Mouse (Mus musculus) testis, adult 2 months (tissue): Measurements from ENCODE around the gene Gm28051. TPM values are rescaled to one million over a fixed set of nuclear protein-coding genes. Genes with fewer than 3 reads are reported as not detected.

ENCODE experiments used
- H3K27ac ChIP-seq: fragments of 200-500 bp; 2 replicates; pipeline ENCODE4 v1.5.1; 2012; ENCODE audit warnings: low read depth, low read length; ENCODE audit not compliant: control insufficient read depth, insufficient read depth
- H3K27me3 ChIP-seq: fragments of 200-500 bp; 2 replicates; pipeline ENCODE4 v1.6.1; 2012; ENCODE audit warnings: mild to moderate bottlenecking, low read length, moderate library complexity; ENCODE audit not compliant: control insufficient read depth, insufficient read depth
- H3K36me3 ChIP-seq: fragments of 200-500 bp; 2 replicates; pipeline ENCODE4 v1.6.1; 2012; ENCODE audit warnings: mild to moderate bottlenecking, low read length; ENCODE audit not compliant: control insufficient read depth, insufficient read depth
- H3K4me1 ChIP-seq: fragments of 200-500 bp; 2 replicates; pipeline ENCODE4 v1.6.1; 2012; ENCODE audit warnings: low read length; ENCODE audit not compliant: control insufficient read depth, insufficient read depth
- H3K4me3 ChIP-seq: fragments of 200-500 bp; 2 replicates; pipeline ENCODE4 v1.5.1; 2012; ENCODE audit warnings: low read depth, mild to moderate bottlenecking, low read length, moderate library complexity, mixed read lengths; ENCODE audit not compliant: control insufficient read depth
- CTCF ChIP-seq: fragments of 200-500 bp; IDR thresholded peaks from 2 replicates; pipeline ENCODE4 v1.5.1; 2012; ENCODE audit warnings: low read depth, mild to moderate bottlenecking, inconsistent platforms, low read length, moderate library complexity; ENCODE audit not compliant: control insufficient read depth, insufficient read depth, insufficient replicate concordance
- POLR2A ChIP-seq: fragments of 200-500 bp; IDR thresholded peaks from 2 replicates; pipeline ENCODE4 v1.6.1; 2012; ENCODE audit warnings: low read depth, mild to moderate bottlenecking, inconsistent platforms, low read length, moderate library complexity; ENCODE audit not compliant: control insufficient read depth
- polyA plus RNA-seq: library from polyadenylated mRNA; depleted of rRNA; stranded (reverse); fragments of >200 nt; gene quantifications from 2 replicates; pipeline ENCODE4 v1.2.3, GENCODE M21; 2012

The Gm28051 gene
- polyA plus RNA-seq, 1 experiment: 3.6 TPM

GRCm38 (mm10) chr12:102743036-102743588 lies 14.5 kb downstream of the Gm28051 start:
- peak overlapping the region; percentile 94 for H3K4me3 ChIP-seq
- peaks cover 7% of the 10 kb centered on the region; the same call in 1 of the 2 replicates for H3K4me1 ChIP-seq
- no peaks in the 10 kb centered on the region for H3K36me3 ChIP-seq
- H3K27me3 ChIP-seq: no peaks in the 10 kb centered on the region
- H3K27ac ChIP-seq: peak overlapping the region; percentile 96
- TF ChIP-seq CTCF: no peak
- no peak for TF ChIP-seq POLR2A

GRCm38 (mm10) chr12:102742056-102742455 lies 15.5 kb downstream of the Gm28051 start:
- Histone ChIP-seq H3K4me3 (peak overlapping the region; percentile 46), H3K27ac (no peak overlapping the region), H3K27me3 (no peaks in the 10 kb centered on the region)

GRCm38 (mm10) chr12:102740285-102740684 lies 17.3 kb downstream of the Gm28051 start:
- no peak overlapping the region for H3K4me3 ChIP-seq
- no peak overlapping the region for H3K27ac ChIP-seq
- H3K36me3 ChIP-seq: no peaks in the 10 kb centered on the region
- peaks cover 7% of the 10 kb centered on the region; the same call in 1 of the 2 replicates for H3K4me1 ChIP-seq
- TF ChIP-seq POLR2A (no peak), CTCF (no peak)
- H3K27me3 ChIP-seq: no peaks in the 10 kb centered on the region

More at GRCm38 (mm10) chr12:102742056-102742455, 15.5 kb downstream of the Gm28051 start:
- H3K4me1 ChIP-seq: peaks cover 7% of the 10 kb centered on the region; the same call in 1 of the 2 replicates
- H3K36me3 ChIP-seq: no peaks in the 10 kb centered on the region
- TF ChIP-seq POLR2A (no peak), CTCF (no peak)

DNA sequence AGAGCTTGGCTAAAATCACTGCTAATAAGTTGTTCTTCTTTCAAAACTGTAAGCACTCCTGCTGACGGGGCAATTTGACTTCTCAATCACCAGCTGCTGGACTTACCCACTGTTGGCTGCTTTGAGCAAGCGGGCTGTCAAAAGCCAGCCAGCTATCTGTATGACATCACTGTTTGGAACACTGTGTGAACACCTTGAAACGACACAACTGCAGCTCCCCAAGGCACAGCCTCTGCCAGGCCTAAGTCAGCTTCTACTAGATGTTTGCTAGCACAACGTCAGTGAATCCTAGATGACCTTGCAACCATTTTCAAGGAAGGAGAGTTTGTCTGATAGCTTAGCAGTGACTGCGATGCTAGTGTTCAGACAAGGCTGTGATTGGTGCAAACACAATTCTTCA lies 18.5 kb downstream of the Gm28051 start:
- H3K4me3 ChIP-seq: no peak overlapping the region

DNA sequence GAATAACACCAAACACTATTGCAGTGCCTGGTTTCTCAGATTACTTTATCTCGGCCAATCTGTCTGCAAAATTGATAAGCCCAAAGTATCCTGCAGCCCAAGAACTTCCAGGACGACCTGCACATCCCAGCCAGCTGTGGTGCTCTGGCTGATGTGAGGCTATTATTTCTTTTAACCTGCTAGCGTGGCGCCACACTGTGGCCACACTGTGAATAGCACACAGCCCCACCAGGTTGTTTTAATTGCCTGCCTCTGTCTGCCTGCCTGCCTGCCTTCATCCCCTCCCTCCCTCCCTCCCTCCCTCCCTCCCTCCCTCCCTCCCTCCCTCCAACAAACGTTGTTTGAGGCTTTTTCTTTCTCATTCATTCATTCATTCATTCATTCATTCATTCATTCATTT lies 24.2 kb downstream of the Gm28051 start:
- no peaks in the 10 kb centered on the region for H3K36me3 ChIP-seq
- H3K27me3 ChIP-seq: no peaks in the 10 kb centered on the region
- no peak for TF ChIP-seq POLR2A
- TF ChIP-seq CTCF: peak; percentile 84; the same call in 1 of the 2 replicates
- peak overlapping the region; percentile 18; the same call in 1 of the 2 replicates for H3K4me3 ChIP-seq
- no peak overlapping the region for H3K27ac ChIP-seq
- peaks cover 10% of the 10 kb centered on the region for H3K4me1 ChIP-seq

More for the DNA sequence above, 18.5 kb downstream of the Gm28051 start:
- Histone ChIP-seq H3K4me1 (peaks cover 4% of the 10 kb centered on the region; the same call in 1 of the 2 replicates), H3K36me3 (no peaks in the 10 kb centered on the region), H3K27me3 (no peaks in the 10 kb centered on the region), H3K27ac (no peak overlapping the region)
- TF ChIP-seq CTCF (no peak), POLR2A (no peak)

- Histone ChIP-seq H3K4me1 (peaks cover 10% of the 10 kb centered on the region), H3K27ac (no peak overlapping the region), H3K4me3 (peak overlapping the region; percentile 78), H3K27me3 (no peaks in the 10 kb centered on the region), H3K36me3 (no peaks in the 10 kb centered on the region)
- TF ChIP-seq POLR2A (no peak), CTCF (no peak)
Measured at GRCm38 (mm10) chr12:102730798-102731619, 26.6 kb downstream of the Gm28051 start.

DNA sequence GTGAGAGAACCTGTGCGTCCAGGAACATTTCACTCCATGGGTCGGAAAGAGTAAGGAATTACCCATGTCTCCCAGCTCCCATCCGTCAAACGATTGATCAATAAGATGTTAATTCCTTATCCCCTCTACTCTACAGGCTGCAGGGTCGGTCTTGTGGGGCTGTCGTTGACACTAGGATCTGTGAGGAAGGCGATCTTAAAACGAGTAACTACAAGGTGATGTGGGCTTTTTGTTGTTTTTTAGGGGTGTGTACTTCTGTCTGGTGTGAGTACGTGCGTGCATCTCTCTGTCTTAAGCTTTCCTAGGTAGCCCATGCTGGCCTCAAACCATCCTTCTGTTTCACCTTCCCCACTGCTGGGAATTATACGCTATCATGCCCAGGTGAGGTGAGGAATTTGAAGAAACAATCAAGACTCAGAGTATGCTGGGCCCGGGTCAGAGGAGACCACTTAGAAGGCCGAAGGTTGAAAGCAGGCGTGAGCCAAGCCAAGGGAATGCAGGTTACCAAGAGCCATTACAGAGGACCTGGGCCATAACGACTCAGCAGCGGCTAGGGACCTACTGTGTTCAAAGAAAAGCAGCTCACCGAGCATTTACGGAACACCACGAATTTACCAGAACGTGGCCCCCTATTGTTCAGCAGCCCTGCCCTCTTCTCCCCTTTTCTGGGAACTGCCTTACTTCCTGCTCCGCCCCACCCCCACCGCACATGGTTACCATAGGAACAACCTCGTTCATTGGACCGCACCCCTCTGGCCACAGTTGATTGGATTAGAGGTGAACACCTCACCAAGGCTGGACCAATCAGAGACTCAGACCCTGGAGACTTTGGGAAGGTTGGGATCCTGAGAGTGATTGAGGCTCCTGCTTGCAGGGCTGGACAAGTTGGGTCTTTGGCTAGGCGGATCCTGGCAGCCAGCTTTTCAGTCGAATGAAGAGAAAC lies 27.4 kb downstream of the Gm28051 start:
- H3K36me3 ChIP-seq: no peaks in the 10 kb centered on the region
- peak; percentile 32; the same call in 1 of the 2 replicates for TF ChIP-seq POLR2A
- no peak for TF ChIP-seq CTCF
- H3K27ac ChIP-seq: no peak overlapping the region
- no peaks in the 10 kb centered on the region for H3K27me3 ChIP-seq
- H3K4me1 ChIP-seq: peaks cover 10% of the 10 kb centered on the region
- H3K4me3 ChIP-seq: peak overlapping the region; percentile 78
